Mouse (Mus musculus) midbrain, embryonic 13.5 days (tissue): ENCODE measurements around the gene Rpl6. TPM values are rescaled to one million over a fixed set of nuclear protein-coding genes. Genes with fewer than 3 reads are reported as not detected.

ENCODE experiments used
- ATAC-seq: fragments of 200-750 bp; cut with Nextera tagmentation; 2 replicates; pipeline ENCODE4 v1.8.0; 2017; ENCODE audit warnings: mild to moderate bottlenecking, moderate TSS enrichment, moderate library complexity
- H3K27ac ChIP-seq: fragments of 300-500 bp; sonication (generic); 2 replicates; pipeline ENCODE4 v1.5.1; 2015; ENCODE audit warnings: inconsistent platforms, mild to moderate bottlenecking, moderate library complexity
- H3K27me3 ChIP-seq: fragments of 300-500 bp; sonication (generic); 2 replicates; pipeline ENCODE4 v1.6.1; 2015; ENCODE audit warnings: mild to moderate bottlenecking, inconsistent platforms
- H3K36me3 ChIP-seq: fragments of 300-500 bp; sonication (generic); 2 replicates; pipeline ENCODE4 v1.6.1; 2015; ENCODE audit warnings: mild to moderate bottlenecking, inconsistent platforms
- H3K4me1 ChIP-seq: fragments of 300-500 bp; sonication (generic); replicated peaks from 2 replicates; pipeline ENCODE4 v1.6.1; 2015; ENCODE audit warnings: inconsistent platforms
- H3K4me2 ChIP-seq: fragments of 300-500 bp; sonication (generic); replicated peaks from 2 replicates; pipeline ENCODE4 v1.6.1; 2015; ENCODE audit warnings: moderate library complexity, mild to moderate bottlenecking, inconsistent platforms
- H3K4me3 ChIP-seq: fragments of 300-500 bp; sonication (generic); replicated peaks from 2 replicates; pipeline ENCODE4 v1.5.1; 2015; ENCODE audit warnings: mild to moderate bottlenecking, inconsistent platforms
- H3K9ac ChIP-seq: fragments of 300-500 bp; sonication (generic); replicated peaks from 2 replicates; pipeline ENCODE4 v1.6.1; 2015; ENCODE audit warnings: mild to moderate bottlenecking, inconsistent platforms
- H3K9me3 ChIP-seq: fragments of 300-500 bp; sonication (generic); 2 replicates; pipeline ENCODE4 v1.6.1; 2016; ENCODE audit warnings: mild to moderate bottlenecking, inconsistent platforms
- WGBS: fragments of 180-500 bp; shearing (Covaris S2); methylation state at CpG from one replicate; pipeline ENCODE4 v1.1.7; 2015; 5-methylcytosine and 5-hydroxymethylcytosine counted together
- polyA plus RNA-seq: library from polyadenylated mRNA; unstranded; fragments of >200 nt; fragmentation: Nextera tagmentation; extraction: Ambion mirVana; gene quantifications from 2 replicates; pipeline ENCODE4 v1.2.1, GENCODE M21; 2015

Rpl6 gene
- polyA plus RNA-seq: 416 and 429 TPM in 2 replicates

GRCm38 (mm10) chr5:121204132-121205089 lies at the start of gene Rpl6:
Gene Rpl6 (plus strand): TSS chr5:121204481.
- peak within 1 kb of the TSS; percentile 87 for H3K4me2 ChIP-seq
- H3K9me3 ChIP-seq: no peaks in the 10 kb centered on the region
- H3K27me3 ChIP-seq: no peaks in the 10 kb centered on the region
- H3K36me3 ChIP-seq: peaks cover 39% of the 10 kb centered on the region
- peak within 1 kb of the TSS; percentile 79 for H3K27ac ChIP-seq
- H3K9ac ChIP-seq: peak within 1 kb of the TSS; percentile 98
- H3K4me3 ChIP-seq: peak within 1 kb of the TSS; percentile 97
- ATAC-seq: peak; percentile 92
- 2% methylated on average over 52 of the region's 52 CpGs for WGBS
- H3K4me1 ChIP-seq: peaks cover 34% of the 10 kb centered on the region

GRCm38 (mm10) chr5:121156121-121156520 lies 48.2 kb upstream of the Rpl6 start:
- Histone ChIP-seq H3K4me1 (no peaks in the 10 kb centered on the region; the same call in 1 of the 2 replicates), H3K27me3 (no peaks in the 10 kb centered on the region), H3K27ac (no peak overlapping the region; the same call in 1 of the 2 replicates), H3K4me3 (no peak overlapping the region), H3K36me3 (peaks cover 85% of the 10 kb centered on the region), H3K9me3 (no peaks in the 10 kb centered on the region), H3K4me2 (no peak overlapping the region), H3K9ac (no peak overlapping the region)
- 91% methylated on average over 4 of the region's 4 CpGs for WGBS
- no peak for ATAC-seq

- no peak overlapping the region for H3K4me3 ChIP-seq
- peaks cover 84% of the 10 kb centered on the region for H3K36me3 ChIP-seq
- 82% methylated on average over 2 of the region's 2 CpGs for WGBS
Observed at GRCm38 (mm10) chr5:121157017-121157416, 47.3 kb upstream of the Rpl6 start.

GRCm38 (mm10) chr5:121157489-121157888 lies 46.8 kb upstream of the Rpl6 start:
- Histone ChIP-seq H3K9me3 (no peaks in the 10 kb centered on the region), H3K9ac (no peak overlapping the region), H3K4me3 (no peak overlapping the region), H3K4me2 (no peak overlapping the region), H3K4me1 (no peaks in the 10 kb centered on the region; the same call in 1 of the 2 replicates), H3K27ac (no peak overlapping the region), H3K36me3 (peaks cover 84% of the 10 kb centered on the region), H3K27me3 (no peaks in the 10 kb centered on the region)
- ATAC-seq: no peak
- WGBS: 93% methylated on average over 5 of the region's 5 CpGs

More at GRCm38 (mm10) chr5:121157017-121157416, 47.3 kb upstream of the Rpl6 start:
- Histone ChIP-seq H3K27ac (no peak overlapping the region), H3K4me1 (no peaks in the 10 kb centered on the region; the same call in 1 of the 2 replicates), H3K9ac (no peak overlapping the region), H3K9me3 (no peaks in the 10 kb centered on the region), H3K27me3 (no peaks in the 10 kb centered on the region), H3K4me2 (no peak overlapping the region)
- ATAC-seq: no peak

GRCm38 (mm10) chr5:121158966-121159365 lies 45.3 kb upstream of the Rpl6 start:
- no peak overlapping the region for H3K27ac ChIP-seq
- ATAC-seq: no peak
- H3K27me3 ChIP-seq: no peaks in the 10 kb centered on the region
- no peaks in the 10 kb centered on the region; the same call in 1 of the 2 replicates for H3K4me1 ChIP-seq
- WGBS: 93% methylated on average over 7 of the region's 7 CpGs
- H3K36me3 ChIP-seq: peaks cover 86% of the 10 kb centered on the region
- H3K4me2 ChIP-seq: no peak overlapping the region
- no peaks in the 10 kb centered on the region for H3K9me3 ChIP-seq
- no peak overlapping the region for H3K4me3 ChIP-seq
- no peak overlapping the region for H3K9ac ChIP-seq

GRCm38 (mm10) chr5:121162285-121162684 lies 42.0 kb upstream of the Rpl6 start:
- Histone ChIP-seq H3K36me3 (peaks cover 92% of the 10 kb centered on the region), H3K27me3 (no peaks in the 10 kb centered on the region), H3K4me1 (no peaks in the 10 kb centered on the region; the same call in 1 of the 2 replicates), H3K27ac (no peak overlapping the region), H3K4me2 (no peak overlapping the region), H3K4me3 (no peak overlapping the region), H3K9ac (no peak overlapping the region), H3K9me3 (no peaks in the 10 kb centered on the region)
- no peak for ATAC-seq
- 90% methylated on average over 5 of the region's 5 CpGs for WGBS

- WGBS: 91% methylated on average over 7 of the region's 7 CpGs
- H3K36me3 ChIP-seq: peaks cover 92% of the 10 kb centered on the region
Observed at GRCm38 (mm10) chr5:121162923-121163322, 41.4 kb upstream of the Rpl6 start.

GRCm38 (mm10) chr5:121166884-121167283 lies 37.4 kb upstream of the Rpl6 start:
- Histone ChIP-seq H3K27me3 (no peaks in the 10 kb centered on the region), H3K36me3 (peaks cover 78% of the 10 kb centered on the region), H3K27ac (no peak overlapping the region), H3K4me3 (no peak overlapping the region), H3K4me2 (no peak overlapping the region), H3K4me1 (no peaks in the 10 kb centered on the region), H3K9me3 (no peaks in the 10 kb centered on the region), H3K9ac (no peak overlapping the region)
- 99% methylated on average over 6 of the region's 6 CpGs for WGBS
- no peak for ATAC-seq

More at GRCm38 (mm10) chr5:121162923-121163322, 41.4 kb upstream of the Rpl6 start:
- no peak overlapping the region for H3K27ac ChIP-seq
- H3K4me3 ChIP-seq: no peak overlapping the region
- H3K4me1 ChIP-seq: no peaks in the 10 kb centered on the region; the same call in 1 of the 2 replicates
- H3K9ac ChIP-seq: no peak overlapping the region
- H3K9me3 ChIP-seq: no peaks in the 10 kb centered on the region
- H3K4me2 ChIP-seq: no peak overlapping the region
- no peak for ATAC-seq
- no peaks in the 10 kb centered on the region for H3K27me3 ChIP-seq

- Histone ChIP-seq H3K4me2 (no peak overlapping the region), H3K9ac (no peak overlapping the region), H3K27ac (no peak overlapping the region), H3K9me3 (no peaks in the 10 kb centered on the region), H3K4me1 (no peaks in the 10 kb centered on the region), H3K36me3 (peaks cover 51% of the 10 kb centered on the region), H3K4me3 (no peak overlapping the region), H3K27me3 (no peaks in the 10 kb centered on the region)
- 84% methylated on average over 2 of the region's 2 CpGs for WGBS
- no peak for ATAC-seq
Observed at GRCm38 (mm10) chr5:121169588-121169987, 34.7 kb upstream of the Rpl6 start.

- Histone ChIP-seq H3K27ac (no peak overlapping the region), H3K4me3 (no peak overlapping the region), H3K9ac (no peak overlapping the region; the same call in 1 of the 2 replicates), H3K4me2 (no peak overlapping the region), H3K4me1 (no peaks in the 10 kb centered on the region), H3K36me3 (peaks cover 22% of the 10 kb centered on the region), H3K9me3 (no peaks in the 10 kb centered on the region), H3K27me3 (no peaks in the 10 kb centered on the region)
- WGBS: 98% methylated on average over 4 of the region's 4 CpGs
- ATAC-seq: no peak
Observed at GRCm38 (mm10) chr5:121172835-121173234, 31.4 kb upstream of the Rpl6 start.

- H3K9me3 ChIP-seq: no peaks in the 10 kb centered on the region
- peaks cover 34% of the 10 kb centered on the region for H3K4me1 ChIP-seq
- H3K4me2 ChIP-seq: no peak overlapping the region
- WGBS: 56% methylated on average over 9 of the region's 9 CpGs
- peak overlapping the region; percentile 12; the same call in 1 of the 2 replicates for H3K27ac ChIP-seq
- no peaks in the 10 kb centered on the region for H3K27me3 ChIP-seq
- no peak overlapping the region for H3K9ac ChIP-seq
- ATAC-seq: no peak
- H3K4me3 ChIP-seq: no peak overlapping the region
- no peaks in the 10 kb centered on the region for H3K36me3 ChIP-seq
Observed at GRCm38 (mm10) chr5:121179077-121179857, 25.0 kb upstream of the Rpl6 start.

- no peaks in the 10 kb centered on the region for H3K36me3 ChIP-seq
- no peak for ATAC-seq
- H3K4me2 ChIP-seq: no peak overlapping the region
- WGBS: 81% methylated on average over 9 of the region's 9 CpGs
- H3K4me3 ChIP-seq: no peak overlapping the region
- H3K27ac ChIP-seq: no peak overlapping the region
- H3K9me3 ChIP-seq: no peaks in the 10 kb centered on the region
- H3K27me3 ChIP-seq: no peaks in the 10 kb centered on the region
- H3K9ac ChIP-seq: no peak overlapping the region
- peaks cover 74% of the 10 kb centered on the region for H3K4me1 ChIP-seq
Observed at GRCm38 (mm10) chr5:121183269-121183668, 21.0 kb upstream of the Rpl6 start.
